Mouse (Mus musculus) heart, embryonic 11.5 days (tissue): Measurements from ENCODE around the gene Stac3. TPM values are rescaled to one million over a fixed set of nuclear protein-coding genes. Genes with fewer than 3 reads are reported as not detected.

ENCODE experiments used
- ATAC-seq: fragments of 200-750 bp; cut with Nextera tagmentation; replicated peaks from 2 replicates; pipeline ENCODE4 v1.8.0; 2017; ENCODE audit warnings: moderate library complexity; ENCODE audit not compliant: insufficient number of reproducible peaks, low FRiP score, low TSS enrichment
- H3K27ac ChIP-seq: fragments of 300-500 bp; sonication (generic); 2 replicates; pipeline ENCODE4 v1.5.1; 2014; ENCODE audit warnings: mild to moderate bottlenecking, low read depth, low read length
- H3K27me3 ChIP-seq: fragments of 300-500 bp; sonication (generic); 2 replicates; pipeline ENCODE4 v1.6.1; 2014; ENCODE audit warnings: mild to moderate bottlenecking, low read length, mixed read lengths; ENCODE audit not compliant: control insufficient read depth, insufficient read depth
- H3K36me3 ChIP-seq: fragments of 300-500 bp; sonication (generic); 2 replicates; pipeline ENCODE4 v1.6.1; 2014; ENCODE audit warnings: mild to moderate bottlenecking, low read length, moderate library complexity, mixed read lengths; ENCODE audit not compliant: control insufficient read depth, insufficient read depth
- H3K4me1 ChIP-seq: fragments of 300-500 bp; sonication (generic); 2 replicates; pipeline ENCODE4 v1.6.1; 2014; ENCODE audit warnings: low read length; ENCODE audit not compliant: control insufficient read depth, insufficient read depth
- H3K4me2 ChIP-seq: fragments of 300-500 bp; sonication (generic); 2 replicates; pipeline ENCODE4 v1.6.1; 2014; ENCODE audit warnings: mild to moderate bottlenecking, moderate library complexity
- H3K4me3 ChIP-seq: fragments of 300-500 bp; sonication (generic); 2 replicates; pipeline ENCODE4 v1.5.1; 2014; ENCODE audit warnings: low read depth, low read length
- H3K9ac ChIP-seq: fragments of 300-500 bp; sonication (generic); 2 replicates; pipeline ENCODE4 v1.6.1; 2014; ENCODE audit warnings: mild to moderate bottlenecking, low read depth, low read length, moderate library complexity
- H3K9me3 ChIP-seq: fragments of 300-500 bp; sonication (generic); replicated peaks from 2 replicates; pipeline ENCODE4 v1.6.1; 2016; ENCODE audit warnings: low read length; ENCODE audit not compliant: control insufficient read depth
- WGBS: fragments of 180-500 bp; shearing (Covaris S2); extraction: QIAGEN DNeasy Blood & Tissue Kit; methylation state at CpG from one replicate; pipeline ENCODE4 v1.1.7; 2014; ENCODE audit not compliant: insufficient replicate concordance; 5-methylcytosine and 5-hydroxymethylcytosine counted together
- polyA plus RNA-seq: library from polyadenylated mRNA; unstranded; fragments of >200 nt; fragmentation: Nextera tagmentation; extraction: Ambion mirVana; gene quantifications from 2 replicates; pipeline ENCODE4 v1.2.1, GENCODE M21; 2014

Stac3 gene
- polyA plus RNA-seq, 1 experiment from 2014 or later: 0.30 TPM

DNA sequence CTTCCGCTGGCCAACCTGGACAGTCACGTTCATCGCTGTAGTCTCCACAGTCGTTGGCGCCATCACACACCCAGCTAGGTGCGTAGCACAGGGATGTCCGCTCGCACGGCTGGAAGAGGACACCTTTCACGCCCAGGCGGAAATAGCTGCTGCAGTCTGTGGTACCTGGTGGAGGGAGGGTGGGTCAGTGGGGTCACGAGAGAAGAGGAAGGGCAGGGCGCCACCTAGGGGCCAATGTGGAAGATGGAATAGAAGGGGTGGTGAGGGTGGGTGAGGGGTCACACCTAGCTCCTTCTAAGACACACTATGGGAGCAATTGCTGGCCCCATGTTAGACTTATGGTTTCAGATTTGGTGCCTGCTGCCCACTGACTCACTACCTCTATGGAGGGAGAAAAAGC lies 55.9 kb downstream of the Stac3 start:
- Histone ChIP-seq H3K36me3 (peaks cover 66% of the 10 kb centered on the region), H3K4me2 (no peak overlapping the region)
- 88% methylated on average over 13 of the region's 13 CpGs for WGBS

More for the DNA sequence above, 55.9 kb downstream of the Stac3 start:
- H3K4me1 ChIP-seq: no peaks in the 10 kb centered on the region
- no peak for ATAC-seq
- H3K9ac ChIP-seq: no peak overlapping the region
- no peak overlapping the region for H3K27ac ChIP-seq
- no peaks in the 10 kb centered on the region for H3K27me3 ChIP-seq
- no peak overlapping the region for H3K4me3 ChIP-seq
- no peaks in the 10 kb centered on the region for H3K9me3 ChIP-seq

Other genes starting within 250 kb of the Stac3 start
- 1.6 TPM in 2 replicates for gene Kif5a, start 238.3 kb upstream of the Stac3 start, polyA plus RNA-seq
- gene Dctn2, start 235.3 kb upstream of the Stac3 start, polyA plus RNA-seq: 135 and 136 TPM in 2 replicates
- 13.6 and 15.1 TPM in 2 replicates for gene Mbd6, start 212.7 kb upstream of the Stac3 start, polyA plus RNA-seq
- gene Mars, start 189.9 kb upstream of the Stac3 start, polyA plus RNA-seq: 104 and 105 TPM in 2 replicates
- 1.7 TPM in 2 replicates for gene Arhgap9, start 179.7 kb upstream of the Stac3 start, polyA plus RNA-seq
- gene Gli1, start 159.7 kb upstream of the Stac3 start, polyA plus RNA-seq: 0.65 and 1.2 TPM in 2 replicates
- 0.06 TPM in 1 of 2 replicates, not detected in the other for gene Inhbe, start 147.3 kb upstream of the Stac3 start, polyA plus RNA-seq
- gene Inhbc, start 131.3 kb upstream of the Stac3 start, polyA plus RNA-seq: 0.19 TPM in 1 of 2 replicates, not detected in the other
- 27.7 and 30.3 TPM in 2 replicates for gene R3hdm2, start 121.4 kb upstream of the Stac3 start, polyA plus RNA-seq
- gene Ndufa4l2, start 13.3 kb downstream of the Stac3 start, polyA plus RNA-seq: 10.1 and 13.9 TPM in 2 replicates
- gene Shmt2, start 20.8 kb downstream of the Stac3 start, polyA plus RNA-seq: 71.3 and 82.7 TPM in 2 replicates
- gene Nxph4, start 32.9 kb downstream of the Stac3 start, polyA plus RNA-seq: 0.21 and 0.33 TPM in 2 replicates
- gene Lrp1, start 119.5 kb downstream of the Stac3 start, polyA plus RNA-seq: 32.8 and 34.6 TPM in 2 replicates
- 21.0 and 27.1 TPM in 2 replicates for gene Stat6, start 141.3 kb downstream of the Stac3 start, polyA plus RNA-seq
- gene Nemp1, start 165.2 kb downstream of the Stac3 start, polyA plus RNA-seq: 6.7 and 8.4 TPM in 2 replicates
- gene Nab2, start 166.9 kb downstream of the Stac3 start, polyA plus RNA-seq: 7.9 and 10.1 TPM in 2 replicates
- gene Myo1a, start 203.5 kb downstream of the Stac3 start, polyA plus RNA-seq: 0.14 and 0.49 TPM in 2 replicates
- gene Tac2, start 222.8 kb downstream of the Stac3 start, polyA plus RNA-seq: 3.7 and 6.4 TPM in 2 replicates
- gene Zbtb39, start 237.9 kb downstream of the Stac3 start, polyA plus RNA-seq: 3.1 and 4.2 TPM in 2 replicates